Mouse (Mus musculus) embryonic fibroblast, embryonic 13.5 days (primary cell): ENCODE results near the gene Ubac2. TPM values are rescaled to one million over a fixed set of nuclear protein-coding genes. Genes with fewer than 3 reads are reported as not detected.

Source experiments
- H3K27ac ChIP-seq: 2 replicates; pipeline ENCODE4 v1.5.1; 2012; ENCODE audit warnings: low read length, control low read depth, inconsistent platforms; ENCODE audit not compliant: insufficient read depth
- H3K4me1 ChIP-seq: 2 replicates; pipeline ENCODE4 v1.6.1; 2011; ENCODE audit warnings: low read length; ENCODE audit not compliant: control insufficient read depth, insufficient read depth
- H3K4me3 ChIP-seq: 2 replicates; pipeline ENCODE4 v1.5.1; 2011; ENCODE audit warnings: mild to moderate bottlenecking, control low read depth, low read length; ENCODE audit not compliant: insufficient read depth
- CTCF ChIP-seq: IDR thresholded peaks from 2 replicates; pipeline ENCODE4 v1.5.1; 2011; ENCODE audit warnings: mild to moderate bottlenecking, control low read depth, low read length, moderate library complexity, borderline replicate concordance; ENCODE audit not compliant: insufficient read depth
- POLR2A ChIP-seq: IDR thresholded peaks from 2 replicates; pipeline ENCODE4 v1.6.1; 2011; ENCODE audit warnings: low read depth, mild to moderate bottlenecking, control low read depth, low read length, moderate library complexity
- polyA plus RNA-seq: library from polyadenylated mRNA; stranded (reverse); fragments of >200 nt; gene quantifications from 2 replicates; pipeline ENCODE4 v1.2.4, GENCODE M21; 2011; ENCODE audit warnings: low read depth; ENCODE audit not compliant: missing spikeins, insufficient read length

Gene Ubac2
- polyA plus RNA-seq, 1 experiment: 59.3 TPM

- TF ChIP-seq POLR2A: no peak
- no peak for TF ChIP-seq CTCF
- no peak overlapping the region for H3K27ac ChIP-seq
- H3K4me3 ChIP-seq: no peak overlapping the region
- H3K4me1 ChIP-seq: no peaks in the 10 kb centered on the region
Observed at GRCm38 (mm10) chr14:122042142-122042694, 163.8 kb downstream of the Ubac2 start.

- Histone ChIP-seq H3K4me3 (no peak overlapping the region), H3K4me1 (no peaks in the 10 kb centered on the region), H3K27ac (no peak overlapping the region)
- TF ChIP-seq POLR2A (no peak), CTCF (no peak)
Observed at GRCm38 (mm10) chr14:122047784-122048183, 169.4 kb downstream of the Ubac2 start.

- Histone ChIP-seq H3K4me1 (no peaks in the 10 kb centered on the region), H3K4me3 (no peak overlapping the region), H3K27ac (no peak overlapping the region)
- no peak for TF ChIP-seq CTCF
- no peak for TF ChIP-seq POLR2A
Observed at GRCm38 (mm10) chr14:122048816-122049215, 170.4 kb downstream of the Ubac2 start.

- H3K4me1 ChIP-seq: no peaks in the 10 kb centered on the region
- no peak overlapping the region for H3K27ac ChIP-seq
- no peak overlapping the region for H3K4me3 ChIP-seq
- TF ChIP-seq CTCF (no peak), POLR2A (no peak)
Observed at GRCm38 (mm10) chr14:122052896-122053635, 174.6 kb downstream of the Ubac2 start.

GRCm38 (mm10) chr14:122056871-122057270 is 178.5 kb downstream of the Ubac2 start:
- H3K4me1 ChIP-seq: no peaks in the 10 kb centered on the region
- TF ChIP-seq POLR2A (no peak), CTCF (no peak)
- H3K27ac ChIP-seq: no peak overlapping the region
- H3K4me3 ChIP-seq: no peak overlapping the region

GRCm38 (mm10) chr14:122057941-122058346 is 179.5 kb downstream of the Ubac2 start:
- Histone ChIP-seq H3K4me3 (no peak overlapping the region), H3K4me1 (no peaks in the 10 kb centered on the region)

GRCm38 (mm10) chr14:122060642-122061041 is 182.2 kb downstream of the Ubac2 start:
- H3K4me1 ChIP-seq: no peaks in the 10 kb centered on the region
- peak overlapping the region; percentile 48; the same call in 1 of the 2 replicates for H3K27ac ChIP-seq
- no peak for TF ChIP-seq POLR2A
- peak; percentile 80 for TF ChIP-seq CTCF
- no peak overlapping the region for H3K4me3 ChIP-seq

More at GRCm38 (mm10) chr14:122057941-122058346, 179.5 kb downstream of the Ubac2 start:
- TF ChIP-seq CTCF (no peak), POLR2A (no peak)
- no peak overlapping the region for H3K27ac ChIP-seq

GRCm38 (mm10) chr14:122061376-122061775 is 183.0 kb downstream of the Ubac2 start:
- Histone ChIP-seq H3K27ac (peak overlapping the region; percentile 86), H3K4me1 (no peaks in the 10 kb centered on the region), H3K4me3 (no peak overlapping the region)
- TF ChIP-seq CTCF (no peak), POLR2A (no peak)

GRCm38 (mm10) chr14:122062411-122063090 is 184.1 kb downstream of the Ubac2 start:
- TF ChIP-seq CTCF (peak; percentile 19; the same call in 1 of the 2 replicates), POLR2A (no peak)
- no peaks in the 10 kb centered on the region for H3K4me1 ChIP-seq
- H3K27ac ChIP-seq: no peak overlapping the region
- H3K4me3 ChIP-seq: no peak overlapping the region

GRCm38 (mm10) chr14:122063599-122063998 is 185.2 kb downstream of the Ubac2 start:
- H3K4me1 ChIP-seq: no peaks in the 10 kb centered on the region
- TF ChIP-seq POLR2A: no peak
- no peak for TF ChIP-seq CTCF
- H3K27ac ChIP-seq: no peak overlapping the region
- no peak overlapping the region for H3K4me3 ChIP-seq

- no peaks in the 10 kb centered on the region for H3K4me1 ChIP-seq
- no peak overlapping the region for H3K27ac ChIP-seq
- TF ChIP-seq POLR2A (no peak), CTCF (peak; percentile 37; the same call in 1 of the 2 replicates)
- no peak overlapping the region for H3K4me3 ChIP-seq
Observed at GRCm38 (mm10) chr14:122064519-122064918, 186.1 kb downstream of the Ubac2 start.
